8 mouse cellular contexts compared by ENCODE assay signal in genomic region chr2:30010840-30011281, GRCm38 (mm10). TPM values are rescaled to one million over a fixed set of nuclear protein-coding genes. Genes with fewer than 3 reads are reported as not detected.
DNase-seq lines count a peak whose midpoint lies in the region; ATAC-seq lines count a peak whose summit lies in the region.

No protein-coding gene starts in this region.

- H3K4me3 ChIP-seq in intestine, embryonic 15.5 days (replicated peaks) = no peak overlapping the region

- H3K4me1 ChIP-seq in intestine, embryonic 15.5 days (replicated peaks) = no peaks in the 10 kb centered on the region

- WGBS in intestine, embryonic 15.5 days = 94% methylated on average over 8 of the region's 8 CpGs

- peak; percentile 41 for DNase-seq in layer of hippocampus, adult 11-12 months (ENCODE audit: low spot score)
- no peak for DNase-seq in layer of hippocampus, adult 9-11 months
- peak; percentile 79 for DNase-seq in adrenal gland, postnatal 14 days
- peak; percentile 31 for DNase-seq in fat pad, adult 2 months (ENCODE audit: extremely low read depth, low read depth, low spot score)
- peak; percentile 66 for DNase-seq in lung, postnatal 14 days
- DNase-seq in embryo, embryonic 10.5 days (ENCODE audit: low spot score) = no peak
- no peak for DNase-seq in spleen, postnatal 14 days (ENCODE audit: low spot score in 2 of 2)

- no peak overlapping the region for H3K4me2 ChIP-seq in intestine, embryonic 15.5 days (replicated peaks)

- no peaks in the 10 kb centered on the region for H3K27me3 ChIP-seq in intestine, embryonic 15.5 days (replicated peaks)

- H3K9ac ChIP-seq in intestine, embryonic 15.5 days = no peak overlapping the region

- peaks cover 69% of the 10 kb centered on the region for H3K36me3 ChIP-seq in intestine, embryonic 15.5 days

- H3K9me3 ChIP-seq in intestine, embryonic 15.5 days = no peaks in the 10 kb centered on the region

- no peak overlapping the region for H3K27ac ChIP-seq in intestine, embryonic 15.5 days

- no peak for ATAC-seq in intestine, embryonic 15.5 days

RNA-seq across cellular contexts. Expression of gene Wdr34, which starts 37.8 kb away (rescaled TPM):
- 18.5 and 20.2 TPM in 2 replicates for total RNA-seq in adrenal gland, postnatal 14 days (2021)
- 20.9 and 24.7 TPM in 2 replicates for polyA plus RNA-seq in intestine, embryonic 15.5 days (2015; fragmentation: Nextera tagmentation; extraction: Ambion mirVana)

RNA-seq across cellular contexts. Expression of gene Sptan1, which starts 45.5 kb away (rescaled TPM):
- 228 and 265 TPM in 2 replicates for total RNA-seq in adrenal gland, postnatal 14 days (2021)
- 73.3 and 82.9 TPM in 2 replicates for polyA plus RNA-seq in intestine, embryonic 15.5 days (2015; fragmentation: Nextera tagmentation; extraction: Ambion mirVana)

RNA-seq across cellular contexts. Expression of gene Set, which starts 46.3 kb away (rescaled TPM):
- 250 and 278 TPM in 2 replicates for total RNA-seq in adrenal gland, postnatal 14 days (2021)
- 437 and 494 TPM in 2 replicates for polyA plus RNA-seq in intestine, embryonic 15.5 days (2015; fragmentation: Nextera tagmentation; extraction: Ambion mirVana)

Comparison
In these comparisons a context has a peak if more than half of its experiments do, and no peak if none do; other contexts are left out.
1. DNase-seq: peak in layer of hippocampus, adult 11-12 months (single experiment), adrenal gland, postnatal 14 days (single experiment), fat pad, adult 2 months (single experiment) and lung, postnatal 14 days (single experiment); none in layer of hippocampus, adult 9-11 months (single experiment), embryo, embryonic 10.5 days (single experiment) and spleen, postnatal 14 days (0 of 2).